Mouse (Mus musculus) erythroblast, embryonic 14.5 days (primary cell): ENCODE measurements around the gene Chrna9. TPM values are rescaled to one million over a fixed set of nuclear protein-coding genes. Genes with fewer than 3 reads are reported as not detected.

Experiments
- H3K27me3 ChIP-seq: 2 replicates; pipeline ENCODE4 v1.6.1; 2012; ENCODE audit warnings: inconsistent platforms; ENCODE audit not compliant: control insufficient read depth
- H3K36me3 ChIP-seq: 2 replicates; pipeline ENCODE4 v1.6.1; 2012; ENCODE audit warnings: mild to moderate bottlenecking, inconsistent platforms; ENCODE audit not compliant: control insufficient read depth
- H3K4me1 ChIP-seq: 2 replicates; pipeline ENCODE4 v1.6.1; 2012; ENCODE audit warnings: inconsistent platforms; ENCODE audit not compliant: control insufficient read depth
- H3K4me3 ChIP-seq: replicated peaks from 2 replicates; pipeline ENCODE3; 2012; ENCODE audit warnings: moderate library complexity, mild to moderate bottlenecking, inconsistent platforms
- H3K9me3 ChIP-seq: 2 replicates; pipeline ENCODE4 v1.6.1; 2012; ENCODE audit warnings: low read length, inconsistent platforms, mixed read lengths; ENCODE audit not compliant: control insufficient read depth
- GATA1 ChIP-seq: IDR thresholded peaks from 2 replicates; pipeline ENCODE4 v1.6.1; 2012; ENCODE audit warnings: low read length, inconsistent platforms, mixed read lengths
- TAL1 ChIP-seq: IDR thresholded peaks from 3 replicates; pipeline ENCODE4 v1.6.1; 2012; ENCODE audit warnings: low read length, inconsistent platforms, mixed read lengths
- polyA plus RNA-seq: library from polyadenylated mRNA; stranded (reverse); fragments of >175 nt; gene quantifications from 2 replicates; pipeline ENCODE4 v1.2.3, GENCODE M21; 2012

Gene Chrna9
- polyA plus RNA-seq, 1 experiment = not detected

DNA sequence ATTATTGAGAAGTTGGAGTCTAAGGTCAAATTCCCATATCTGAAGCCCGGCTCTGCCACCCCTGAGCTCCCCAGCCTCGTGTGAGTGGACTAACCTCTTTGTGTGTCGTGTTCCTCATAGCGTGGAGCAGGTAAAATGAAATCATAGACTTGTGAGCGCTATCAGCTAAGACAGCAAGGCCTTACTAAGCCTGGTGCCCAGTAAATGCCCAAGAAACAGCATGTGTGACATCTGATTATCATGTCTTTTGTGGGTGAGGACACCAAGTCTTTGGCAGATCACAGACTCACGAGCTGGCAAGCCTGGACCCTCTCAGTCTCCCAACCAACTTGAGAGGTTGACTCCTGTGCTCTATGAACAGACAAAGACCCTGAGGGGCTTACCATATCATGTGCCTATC lies 34.6 kb upstream of the Chrna9 start:
- no peaks in the 10 kb centered on the region for H3K27me3 ChIP-seq
- TF ChIP-seq TAL1 = no peak
- TF ChIP-seq GATA1 = no peak
- H3K4me1 ChIP-seq = peaks cover 5% of the 10 kb centered on the region
- no peak overlapping the region for H3K4me3 ChIP-seq
- H3K36me3 ChIP-seq = no peaks in the 10 kb centered on the region
- H3K9me3 ChIP-seq = peaks cover 7% of the 10 kb centered on the region

DNA sequence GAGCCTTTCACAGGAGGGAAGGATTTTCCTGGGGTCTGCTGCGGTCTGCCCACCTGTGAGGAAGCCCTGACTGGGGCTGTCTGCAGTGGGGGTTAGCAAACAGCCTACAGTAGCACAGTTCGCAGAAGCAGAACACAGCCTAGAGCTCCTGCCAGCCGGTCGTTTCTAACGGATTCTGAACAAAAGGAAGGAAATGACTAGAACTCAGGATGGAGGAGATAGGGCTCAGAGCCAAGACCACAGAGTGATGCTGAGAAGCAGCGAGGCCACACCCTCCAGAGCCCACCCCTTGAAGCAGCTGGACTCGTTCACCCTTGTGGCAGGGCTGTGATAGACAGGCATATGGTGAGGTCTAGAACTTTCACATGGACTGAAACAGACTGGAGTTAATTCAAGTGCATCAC lies 33.9 kb upstream of the Chrna9 start:
- Histone ChIP-seq H3K4me3 (no peak overlapping the region), H3K36me3 (no peaks in the 10 kb centered on the region)
- no peak for TF ChIP-seq TAL1
- no peak for TF ChIP-seq GATA1

DNA sequence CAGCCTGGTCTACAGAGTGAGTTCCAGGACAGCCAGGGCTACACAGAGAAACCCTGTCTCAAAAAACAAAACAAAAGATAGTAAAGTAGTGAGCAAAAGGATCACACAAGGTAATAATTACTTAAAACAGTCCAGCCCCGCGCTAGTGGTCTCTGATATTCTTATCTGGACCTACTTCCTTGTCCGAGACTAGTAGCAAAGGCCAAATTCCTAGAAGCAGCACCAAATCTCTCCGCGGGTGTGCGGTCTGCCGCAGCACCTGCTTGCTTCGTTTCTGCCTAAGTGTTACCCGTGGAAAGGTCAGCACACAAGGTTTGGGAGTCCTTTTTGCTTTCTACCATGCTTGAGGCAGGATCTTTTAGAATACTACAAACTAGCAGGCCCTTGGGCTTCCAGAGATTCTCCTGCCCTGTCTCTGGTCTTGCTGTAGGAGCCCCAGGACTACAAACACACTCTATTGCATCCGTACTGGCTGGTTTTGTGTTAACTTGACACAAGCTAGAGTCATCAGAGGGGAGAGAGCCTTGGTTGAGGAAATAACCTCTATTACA lies 32.8 kb upstream of the Chrna9 start:
- Histone ChIP-seq H3K9me3 (peaks cover 7% of the 10 kb centered on the region), H3K27me3 (no peaks in the 10 kb centered on the region), H3K36me3 (no peaks in the 10 kb centered on the region), H3K4me3 (no peak overlapping the region), H3K4me1 (peaks cover 5% of the 10 kb centered on the region)
- TF ChIP-seq TAL1 (no peak), GATA1 (no peak)

More for the DNA sequence above, 33.9 kb upstream of the Chrna9 start:
- peaks cover 7% of the 10 kb centered on the region for H3K9me3 ChIP-seq
- no peaks in the 10 kb centered on the region for H3K27me3 ChIP-seq
- peaks cover 5% of the 10 kb centered on the region for H3K4me1 ChIP-seq

DNA sequence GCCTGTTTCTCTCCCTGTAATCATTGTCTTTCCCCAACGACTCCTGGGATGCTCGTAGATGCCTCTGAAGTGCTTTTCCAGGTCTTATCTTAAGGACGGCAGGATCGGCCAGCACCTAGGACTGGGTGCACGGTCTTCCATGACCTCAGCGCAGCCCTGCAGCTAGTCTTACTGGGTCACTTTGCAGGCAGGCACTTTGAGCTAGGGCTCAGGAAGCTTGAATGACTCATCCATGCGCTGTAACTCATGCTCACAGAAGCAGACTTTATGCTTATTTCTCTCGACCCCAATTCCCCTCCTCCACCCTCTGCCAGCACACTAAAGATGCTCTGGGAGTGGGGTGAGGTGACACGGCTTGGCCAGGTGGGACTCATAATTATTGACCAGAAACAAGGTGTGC lies 31.9 kb upstream of the Chrna9 start:
- Histone ChIP-seq H3K27me3 (no peaks in the 10 kb centered on the region), H3K9me3 (peaks cover 7% of the 10 kb centered on the region), H3K4me3 (no peak overlapping the region), H3K4me1 (peaks cover 5% of the 10 kb centered on the region), H3K36me3 (no peaks in the 10 kb centered on the region)
- TF ChIP-seq TAL1 (no peak), GATA1 (no peak)

DNA sequence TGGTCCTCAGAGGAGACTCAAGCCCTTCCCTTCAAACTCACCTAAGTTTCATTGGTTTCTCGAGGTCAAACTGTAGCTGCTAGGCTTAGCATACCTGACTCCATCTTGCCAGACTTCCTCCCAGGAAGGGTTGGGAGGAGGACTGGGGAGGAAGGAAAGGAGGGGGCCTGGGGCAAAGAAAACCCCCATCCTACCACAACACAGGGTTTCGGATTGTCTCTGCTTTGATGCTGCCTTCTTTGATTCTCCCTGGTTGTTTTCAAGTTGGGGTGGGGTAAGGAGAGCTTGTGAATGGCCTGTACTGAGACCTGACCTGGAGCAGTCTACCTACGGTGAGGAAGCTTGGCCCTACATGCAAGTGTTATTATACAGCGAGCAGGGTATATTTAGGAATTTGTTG lies 30.2 kb upstream of the Chrna9 start:
- Histone ChIP-seq H3K9me3 (peaks cover 7% of the 10 kb centered on the region), H3K4me3 (no peak overlapping the region), H3K27me3 (no peaks in the 10 kb centered on the region), H3K36me3 (no peaks in the 10 kb centered on the region), H3K4me1 (peaks cover 5% of the 10 kb centered on the region)
- TF ChIP-seq TAL1 = no peak

DNA sequence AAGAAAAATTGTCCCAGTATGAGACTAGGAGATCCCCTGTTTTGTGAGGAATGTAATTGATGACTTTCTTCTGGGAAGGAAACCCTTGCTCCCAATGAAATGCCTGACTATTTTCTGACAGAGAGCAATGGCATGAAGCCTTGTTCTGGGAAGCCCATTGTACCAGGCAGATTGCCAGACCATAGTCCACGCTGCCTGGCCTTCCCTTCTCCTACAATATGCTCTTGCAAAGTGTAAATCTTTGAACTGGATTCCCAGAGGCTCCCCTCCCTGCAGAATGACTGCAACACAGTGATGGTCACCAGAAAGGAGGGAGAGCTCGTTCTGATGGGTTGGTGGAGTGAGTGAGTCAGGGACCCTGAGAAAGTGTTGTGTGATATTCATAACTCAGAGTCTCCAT lies 26.0 kb upstream of the Chrna9 start:
- Histone ChIP-seq H3K9me3 (no peaks in the 10 kb centered on the region), H3K36me3 (no peaks in the 10 kb centered on the region)

DNA sequence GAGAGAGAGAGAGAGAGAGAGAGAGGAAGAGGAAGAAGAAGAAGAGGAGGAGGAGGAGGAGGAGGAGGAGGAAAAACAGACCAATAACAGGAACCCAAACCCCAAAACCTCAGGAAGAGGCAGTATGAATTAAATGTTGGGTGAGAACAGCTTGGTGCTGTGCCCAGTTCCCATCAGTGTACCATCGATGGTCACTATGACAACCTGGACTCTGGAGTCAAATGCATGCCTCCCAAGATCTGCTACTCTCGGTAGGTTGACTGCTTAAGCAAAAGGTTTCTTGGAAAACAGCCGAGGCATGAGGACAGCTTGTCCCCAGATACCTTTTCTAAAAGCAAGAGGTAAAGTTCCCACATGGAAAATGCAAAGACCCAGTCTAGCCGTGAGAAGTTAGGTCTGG lies 25.4 kb upstream of the Chrna9 start:
- no peaks in the 10 kb centered on the region for H3K27me3 ChIP-seq
- no peaks in the 10 kb centered on the region for H3K36me3 ChIP-seq
- H3K9me3 ChIP-seq = no peaks in the 10 kb centered on the region
- no peak for TF ChIP-seq TAL1
- TF ChIP-seq GATA1 = no peak
- H3K4me1 ChIP-seq = no peaks in the 10 kb centered on the region
- no peak overlapping the region for H3K4me3 ChIP-seq

More for the DNA sequence above, 26.0 kb upstream of the Chrna9 start:
- no peaks in the 10 kb centered on the region for H3K27me3 ChIP-seq
- no peak for TF ChIP-seq GATA1
- H3K4me1 ChIP-seq = no peaks in the 10 kb centered on the region
- H3K4me3 ChIP-seq = no peak overlapping the region

DNA sequence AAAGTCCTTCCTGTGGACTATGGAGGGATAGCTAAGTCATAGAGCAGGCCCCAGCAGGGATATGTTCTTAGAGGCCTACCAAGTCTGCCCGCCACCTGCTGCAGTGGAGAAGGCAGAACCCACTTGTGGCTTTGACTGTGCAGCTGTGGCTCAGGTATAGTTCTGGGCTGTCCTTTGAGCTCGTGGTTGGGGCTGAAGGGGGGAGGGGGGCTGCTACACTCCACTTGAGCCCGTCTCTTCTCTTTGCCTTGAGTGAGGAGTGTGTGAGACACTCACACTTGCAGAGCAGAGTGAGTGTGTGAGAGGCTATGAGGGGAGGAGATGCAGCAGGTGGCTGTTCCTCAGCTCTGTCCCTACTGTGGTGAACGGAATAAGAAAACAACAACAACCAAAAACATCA lies 24.3 kb upstream of the Chrna9 start:
- Histone ChIP-seq H3K4me1 (no peaks in the 10 kb centered on the region), H3K36me3 (no peaks in the 10 kb centered on the region)

DNA sequence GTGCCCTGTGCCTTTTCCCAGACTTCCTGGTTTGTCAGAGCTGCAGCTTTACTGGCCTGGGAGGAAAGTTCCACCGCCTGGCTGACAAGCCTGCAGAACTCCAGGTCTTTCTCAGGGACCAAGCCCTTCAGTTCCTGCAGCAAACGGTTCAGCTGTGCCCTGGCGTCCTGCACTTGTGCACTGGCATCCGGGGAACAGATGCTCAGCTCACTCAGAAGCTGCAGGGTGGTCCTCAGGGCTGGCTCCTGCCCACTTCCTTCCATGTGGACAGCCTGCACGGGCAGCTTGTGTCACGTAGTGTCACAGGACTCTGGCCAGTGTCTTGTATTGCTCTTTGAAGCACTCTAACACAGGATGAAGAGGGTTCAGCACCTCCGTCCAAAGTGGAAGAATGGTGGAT lies 23.0 kb upstream of the Chrna9 start:
- H3K9me3 ChIP-seq = no peaks in the 10 kb centered on the region
- no peaks in the 10 kb centered on the region for H3K36me3 ChIP-seq
- no peak overlapping the region for H3K4me3 ChIP-seq
- no peaks in the 10 kb centered on the region for H3K27me3 ChIP-seq
- no peak for TF ChIP-seq GATA1
- TF ChIP-seq TAL1 = no peak
- H3K4me1 ChIP-seq = no peaks in the 10 kb centered on the region

More for the DNA sequence above, 24.3 kb upstream of the Chrna9 start:
- no peak overlapping the region for H3K4me3 ChIP-seq
- no peaks in the 10 kb centered on the region for H3K27me3 ChIP-seq
- TF ChIP-seq TAL1 (no peak), GATA1 (no peak)
- no peaks in the 10 kb centered on the region for H3K9me3 ChIP-seq

DNA sequence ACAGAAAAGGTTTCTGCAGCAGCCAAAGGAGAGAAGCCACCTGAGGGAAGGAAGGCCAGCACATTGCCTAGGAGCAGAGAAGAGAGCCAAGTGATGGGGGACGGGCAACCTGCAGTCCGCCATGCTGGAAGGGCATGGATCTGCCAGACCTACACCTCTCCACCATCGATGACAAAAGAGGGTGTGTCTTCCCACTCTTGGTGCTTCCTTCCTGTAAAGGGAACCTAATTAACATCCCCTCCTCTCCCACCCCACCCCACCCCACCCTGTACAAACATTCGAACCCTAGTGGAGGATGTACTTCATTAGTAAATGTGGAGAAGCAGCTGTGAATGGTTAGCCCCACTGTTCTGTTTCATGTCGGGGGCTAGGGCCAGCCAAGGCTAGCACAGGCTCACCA lies 22.5 kb upstream of the Chrna9 start:
- no peak overlapping the region for H3K4me3 ChIP-seq
- TF ChIP-seq GATA1 = no peak
- no peak for TF ChIP-seq TAL1
- no peaks in the 10 kb centered on the region for H3K4me1 ChIP-seq
- H3K36me3 ChIP-seq = no peaks in the 10 kb centered on the region
- no peaks in the 10 kb centered on the region for H3K27me3 ChIP-seq
- no peaks in the 10 kb centered on the region for H3K9me3 ChIP-seq
